Mouse (Mus musculus) heart, postnatal 36 days (tissue): Measurements from ENCODE around the gene Taf1b. TPM values are rescaled to one million over a fixed set of nuclear protein-coding genes. Genes with fewer than 3 reads are reported as not detected.

Experiments
- DNase-seq, 2 experiments: peaks; one replicate each; pipeline ENCODE4 v3.0.0; 2021 to 2022
- intact Hi-C: fragments of 180-260 bp; cut with DNase I; formaldehyde crosslinking; loops from one replicate; pipeline ENCODE4 v1.15.1; 2025
- total RNA-seq, 2 experiments: library from RNA; stranded (reverse); gene quantifications; 2 replicates each; pipeline ENCODE4 v1.2.3; 2021

Gene Taf1b
- total RNA-seq, 2 experiments from 2014 or later: 10.8 to 11.1 TPM

- intact Hi-C loops: no loop called here
- no peak for DNase-seq
These were observed 101.3 kb downstream of the Taf1b start for GRCm38 (mm10) chr12:24599366-24599895.

- intact Hi-C loops: loop anchor here (5.0 kb wide), 1 partner anchor 77 kb away; no protein-coding TSS in a partner anchor
- no peak for DNase-seq
These were observed 101.9 kb downstream of the Taf1b start for GRCm38 (mm10) chr12:24600074-24600473.

- intact Hi-C loops: loop anchor here (1.0 to 5.0 kb wide), 2 partner anchors 76 to 130 kb away; no protein-coding TSS in a partner anchor
- peak; percentile 74 to 80 for DNase-seq
These were observed 102.6 kb downstream of the Taf1b start for GRCm38 (mm10) chr12:24600806-24601205.

GRCm38 (mm10) chr12:24603266-24603665, 105.1 kb downstream of the Taf1b start:
- intact Hi-C loops: loop anchor here (1.0 to 5.0 kb wide), 2 partner anchors 74 to 94 kb away; no protein-coding TSS in a partner anchor
- peak; percentile 75 to 82 for DNase-seq

DNA sequence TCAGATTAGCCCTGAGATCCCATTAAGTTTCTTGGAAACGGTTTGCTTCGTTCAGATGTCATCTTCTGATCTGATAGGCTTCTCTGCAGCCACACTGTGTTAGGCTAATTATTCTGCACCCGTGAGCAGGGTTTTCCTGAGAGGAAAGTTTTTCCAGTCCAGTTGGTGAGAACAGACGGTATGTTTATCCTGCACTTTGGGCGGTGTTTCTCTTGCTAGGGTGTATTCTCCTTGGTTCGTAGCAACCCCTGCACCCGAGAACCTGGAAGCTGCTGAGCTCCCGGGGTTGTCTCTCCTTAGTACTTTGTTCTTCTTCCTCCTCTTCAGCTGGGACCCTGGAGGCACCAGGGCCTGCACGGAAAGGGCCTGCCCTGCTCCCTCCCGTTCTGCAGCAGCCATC, 108.0 kb downstream of the Taf1b start:
- intact Hi-C loops: loop anchor here (2.0 kb wide), 1 partner anchor 25 kb away; no protein-coding TSS in a partner anchor
- DNase-seq: no peak

Other genes with a start within 250 kb of the Taf1b start
- gene Grhl1, start 73.9 kb downstream of the Taf1b start, total RNA-seq: under 1 TPM; 0.51 to 0.61 TPM
- gene Klf11, start 152.9 kb downstream of the Taf1b start, total RNA-seq: 10 to 100 TPM; 10.9 to 16.4 TPM
- gene Cys1, start 183.5 kb downstream of the Taf1b start, total RNA-seq: 1 to 10 TPM; 5.5 to 6.5 TPM
- 1 to 10 TPM; 3.7 to 4.2 TPM for gene Rrm2, start 209.9 kb downstream of the Taf1b start, total RNA-seq